Mouse (Mus musculus) liver, postnatal 0 days (tissue): ENCODE results near the gene Gm853.

Experiments
- CTCF ChIP-seq: sonication (generic); IDR thresholded peaks from 2 replicates; pipeline ENCODE4 v1.5.1; 2016; ENCODE audit warnings: antibody characterized with exemption, low read depth
- EP300 ChIP-seq: IDR thresholded peaks from 2 replicates; pipeline ENCODE4 v1.6.1; 2016; ENCODE audit warnings: antibody characterized with exemption, low read depth, mild to moderate bottlenecking

- TF ChIP-seq CTCF (no peak), EP300 (no peak)
Measured at GRCm38 (mm10) chr4:130192266-130192665, 29.9 kb downstream of the Gm853 start.
